Mouse (Mus musculus) bone marrow, adult 2 months (tissue): Measurements from ENCODE around the gene Pigl. TPM values are rescaled to one million over a fixed set of nuclear protein-coding genes. Genes with fewer than 3 reads are reported as not detected.

Source experiments
- H3K27ac ChIP-seq: fragments of 200-500 bp; 2 replicates; pipeline ENCODE4 v1.5.1; 2012; ENCODE audit warnings: low read depth, mild to moderate bottlenecking, control low read depth, inconsistent platforms, low read length; ENCODE audit not compliant: control insufficient read depth, poor library complexity, insufficient read depth
- H3K4me1 ChIP-seq: fragments of 200-500 bp; 2 replicates; pipeline ENCODE4 v1.6.1; 2011; ENCODE audit warnings: low read length; ENCODE audit not compliant: control insufficient read depth, insufficient read depth
- H3K4me3 ChIP-seq: fragments of 200-500 bp; replicated peaks from 2 replicates; pipeline ENCODE3; 2011; ENCODE audit warnings: mild to moderate bottlenecking, low read depth, low read length, control low read depth; ENCODE audit not compliant: control insufficient read depth
- CTCF ChIP-seq: fragments of 200-500 bp; IDR thresholded peaks from 2 replicates; pipeline ENCODE4 v1.5.1; 2011; ENCODE audit warnings: low read length, control low read depth; ENCODE audit not compliant: control insufficient read depth, insufficient read depth
- POLR2A ChIP-seq: fragments of 200-500 bp; IDR thresholded peaks from 2 replicates; pipeline ENCODE4 v1.6.1; 2011; ENCODE audit warnings: low read depth, mild to moderate bottlenecking, control low read depth, low read length, borderline replicate concordance; ENCODE audit not compliant: control insufficient read depth
- WGBS: fragments of 180-500 bp; shearing (Covaris S2); methylation state at CpG from one replicate; pipeline ENCODE4 v1.1.7; 2018; 5-methylcytosine and 5-hydroxymethylcytosine counted together
- polyA plus RNA-seq: library from polyadenylated mRNA; stranded (reverse); fragments of >200 nt; gene quantifications from 2 replicates; pipeline ENCODE4 v1.2.4, GENCODE M21; 2011; ENCODE audit warnings: low replicate concordance; ENCODE audit not compliant: missing spikeins, insufficient read depth, insufficient read length

The Pigl gene
- polyA plus RNA-seq, 1 experiment: 5.3 TPM

- 7% methylated on average over 54 of the region's 57 CpGs for WGBS
- Histone ChIP-seq H3K4me1 (peaks cover 2% of the 10 kb centered on the region; the same call in 1 of the 2 replicates), H3K27ac (peak within 1 kb of the TSS; percentile 75), H3K4me3 (peak within 1 kb of the TSS; percentile 80)
- TF ChIP-seq CTCF: no peak
- TF ChIP-seq POLR2A: peak; percentile 23; the same call in 1 of the 2 replicates
These were observed 81.0 kb downstream of the Pigl start, which contains the start of gene Cenpv for GRCm38 (mm10) chr11:62539089-62539890. TSS of gene Cenpv (minus strand) at chr11:62539261.

- Histone ChIP-seq H3K4me1 (peaks cover 4% of the 10 kb centered on the region; the same call in 1 of the 2 replicates), H3K27ac (no peak overlapping the region), H3K4me3 (no peak overlapping the region)
- TF ChIP-seq POLR2A (no peak), CTCF (no peak)
- 81% methylated on average over 7 of the region's 7 CpGs for WGBS
These were observed 81.9 kb downstream of the Pigl start for GRCm38 (mm10) chr11:62540167-62540566.

- no peak for TF ChIP-seq POLR2A
- no peak for TF ChIP-seq CTCF
- peaks cover 4% of the 10 kb centered on the region; the same call in 1 of the 2 replicates for H3K4me1 ChIP-seq
- 53% methylated on average over 2 of the region's 2 CpGs for WGBS
- H3K4me3 ChIP-seq: no peak overlapping the region
- H3K27ac ChIP-seq: no peak overlapping the region
These were observed 82.7 kb downstream of the Pigl start for GRCm38 (mm10) chr11:62540969-62541368.

- H3K4me1 ChIP-seq: peaks cover 4% of the 10 kb centered on the region; the same call in 1 of the 2 replicates
- H3K4me3 ChIP-seq: no peak overlapping the region
- 55% methylated on average over 8 of the region's 8 CpGs for WGBS
- no peak for TF ChIP-seq CTCF
- no peak for TF ChIP-seq POLR2A
- no peak overlapping the region for H3K27ac ChIP-seq
These were observed 83.3 kb downstream of the Pigl start for GRCm38 (mm10) chr11:62541581-62541980.

GRCm38 (mm10) chr11:62543991-62544390 is 85.7 kb downstream of the Pigl start:
- peaks cover 2% of the 10 kb centered on the region; the same call in 1 of the 2 replicates for H3K4me1 ChIP-seq
- WGBS: 79% methylated on average over 3 of the region's 3 CpGs
- TF ChIP-seq POLR2A: no peak
- no peak for TF ChIP-seq CTCF
- H3K4me3 ChIP-seq: no peak overlapping the region
- H3K27ac ChIP-seq: no peak overlapping the region

- 2% methylated on average over 5 of the region's 5 CpGs for WGBS
These were observed 91.5 kb downstream of the Pigl start for GRCm38 (mm10) chr11:62549782-62550181.

GRCm38 (mm10) chr11:62550227-62550685 is 92.0 kb downstream of the Pigl start:
- Histone ChIP-seq H3K4me1 (no peaks in the 10 kb centered on the region), H3K4me3 (peak overlapping the region; percentile 88), H3K27ac (peak overlapping the region; percentile 98)
- under 1% methylated on average over 11 of the region's 11 CpGs for WGBS
- no peak for TF ChIP-seq POLR2A
- TF ChIP-seq CTCF: no peak

More at GRCm38 (mm10) chr11:62549782-62550181, 91.5 kb downstream of the Pigl start:
- Histone ChIP-seq H3K27ac (peak overlapping the region; percentile 17; the same call in 1 of the 2 replicates), H3K4me1 (no peaks in the 10 kb centered on the region), H3K4me3 (peak overlapping the region; percentile 24)
- no peak for TF ChIP-seq POLR2A

GRCm38 (mm10) chr11:62550727-62551225 is 92.5 kb downstream of the Pigl start, which contains the start of gene Ubb:
TSS of gene Ubb (plus strand) at chr11:62551171.
- no peaks in the 10 kb centered on the region for H3K4me1 ChIP-seq
- under 1% methylated on average over 40 of the region's 40 CpGs for WGBS
- peak; percentile 93 for TF ChIP-seq POLR2A
- TF ChIP-seq CTCF: no peak
- H3K4me3 ChIP-seq: peak within 1 kb of the TSS; percentile 88
- peak within 1 kb of the TSS; percentile 98 for H3K27ac ChIP-seq
